Mouse (Mus musculus) adrenal gland, postnatal 25 days (tissue): Measurements from ENCODE around the gene Skiv2l. TPM values are rescaled to one million over a fixed set of nuclear protein-coding genes. Genes with fewer than 3 reads are reported as not detected.

ENCODE experiments used
- microRNA-seq, 2 experiments: library from miRNA; unstranded; fragments of <30 nt; microRNA quantifications; one replicate each; pipeline ENCODE4 v1.2.0; 2021
- total RNA-seq: library from RNA; stranded (reverse); gene quantifications from 2 replicates; pipeline ENCODE4 v1.2.3, GENCODE M21; 2021

Gene Skiv2l
- total RNA-seq, 1 experiment from 2014 or later = 79.3 TPM

Small RNA genes lying within 50 kb of the gene (microRNA-seq; reads per million reads assigned to microRNA genes)
- gene Mir6970 (0 to 1.0 reads per million in 2 experiments), gene Mir6971 (4.6 to 4.8 reads per million in 2 experiments), gene Mir6972 (0 reads per million in 2 experiments)

Other genes starting within 250 kb of the Skiv2l start
- 79.3 and 91.3 TPM in 2 replicates for gene Rnf5, start 246.5 kb downstream of the Skiv2l start, total RNA-seq
- 105 and 122 TPM in 2 replicates for gene Agpat1, start 245.9 kb downstream of the Skiv2l start, total RNA-seq
- 3.0 and 3.8 TPM in 2 replicates for gene Egfl8, start 234.2 kb downstream of the Skiv2l start, total RNA-seq
- gene Ppt2, start 221.7 kb downstream of the Skiv2l start, total RNA-seq = 56.9 and 61.1 TPM in 2 replicates
- gene Prrt1, start 220.7 kb downstream of the Skiv2l start, total RNA-seq = 10.8 and 13.5 TPM in 2 replicates
- 13.4 TPM in 2 replicates for gene Fkbpl, start 205.4 kb downstream of the Skiv2l start, total RNA-seq
- 50.4 and 52.5 TPM in 2 replicates for gene Atf6b, start 203.1 kb downstream of the Skiv2l start, total RNA-seq
- 23.7 and 25.4 TPM in 2 replicates for gene Tnxb, start 179.7 kb downstream of the Skiv2l start, total RNA-seq
- gene C4b, start 106.3 kb downstream of the Skiv2l start, total RNA-seq = 134 and 138 TPM in 2 replicates
- 6,026 and 7,512 TPM in 2 replicates for gene Cyp21a1, start 45.6 kb downstream of the Skiv2l start, total RNA-seq
- 45.1 and 45.5 TPM in 2 replicates for gene Stk19, start 13.3 kb downstream of the Skiv2l start, total RNA-seq
- gene Dxo, start 13.2 kb downstream of the Skiv2l start, total RNA-seq = 54.8 and 65.0 TPM in 2 replicates
- 57.9 and 61.6 TPM in 2 replicates for gene Nelfe, start 181 bp upstream of the Skiv2l start, total RNA-seq
- gene Cfb, start 12.3 kb upstream of the Skiv2l start, total RNA-seq = 6.5 and 18.6 TPM in 2 replicates
- gene Zbtb12, start 29.3 kb upstream of the Skiv2l start, total RNA-seq = 15.0 and 22.5 TPM in 2 replicates
- gene Gm20547, start 31.8 kb upstream of the Skiv2l start, total RNA-seq = not detected in 2 replicates
- gene C2, start 48.1 kb upstream of the Skiv2l start, total RNA-seq = 71.7 and 86.4 TPM in 2 replicates
- gene Ehmt2, start 48.3 kb upstream of the Skiv2l start, total RNA-seq = 158 and 186 TPM in 2 replicates
- 1.7 and 2.4 TPM in 2 replicates for gene Slc44a4, start 64.3 kb upstream of the Skiv2l start, total RNA-seq
- 26.1 and 27.6 TPM in 2 replicates for gene Neu1, start 81.0 kb upstream of the Skiv2l start, total RNA-seq
- 29.0 and 79.3 TPM in 2 replicates for gene Hspa1b, start 109.0 kb upstream of the Skiv2l start, total RNA-seq
- not detected in 2 replicates for gene Gm20481, start 119.7 kb upstream of the Skiv2l start, total RNA-seq
- gene Hspa1a, start 121.9 kb upstream of the Skiv2l start, total RNA-seq = 18.9 and 33.6 TPM in 2 replicates
- gene Hspa1l, start 122.5 kb upstream of the Skiv2l start, total RNA-seq = 0.27 TPM in 1 of 2 replicates, not detected in the other
- gene Lsm2, start 131.7 kb upstream of the Skiv2l start, total RNA-seq = 39.6 and 51.2 TPM in 2 replicates
- 62.4 and 64.8 TPM in 2 replicates for gene Vars, start 150.8 kb upstream of the Skiv2l start, total RNA-seq
- 0.57 and 0.97 TPM in 2 replicates for gene Vwa7, start 166.4 kb upstream of the Skiv2l start, total RNA-seq
- gene Sapcd1, start 177.8 kb upstream of the Skiv2l start, total RNA-seq = 0.61 TPM in 1 of 2 replicates, not detected in the other
- gene Msh5, start 196.5 kb upstream of the Skiv2l start, total RNA-seq = 1.3 and 1.6 TPM in 2 replicates
- gene Clic1, start 199.8 kb upstream of the Skiv2l start, total RNA-seq = 79.7 and 90.5 TPM in 2 replicates
- gene Ddah2, start 208.8 kb upstream of the Skiv2l start, total RNA-seq = 14.2 and 17.8 TPM in 2 replicates
- gene Ly6g6c, start 215.2 kb upstream of the Skiv2l start, total RNA-seq = not detected in 2 replicates
- gene Mpig6b, start 216.0 kb upstream of the Skiv2l start, total RNA-seq = 0.24 TPM in 1 of 2 replicates, not detected in the other
- not detected in 2 replicates for gene Ly6g6e, start 226.7 kb upstream of the Skiv2l start, total RNA-seq
- gene Ly6g6d, start 227.9 kb upstream of the Skiv2l start, total RNA-seq = 1.5 and 2.0 TPM in 2 replicates
- not detected in 2 replicates for gene Ly6g6f, start 235.4 kb upstream of the Skiv2l start, total RNA-seq
- gene Abhd16a, start 239.1 kb upstream of the Skiv2l start, total RNA-seq = 67.1 and 84.9 TPM in 2 replicates